Mouse (Mus musculus) cerebellum, adult 18-20 months (tissue): Measurements from ENCODE around the gene Slc19a1.

Source experiments
- DNase-seq, 2 experiments: peaks; one replicate each; pipeline ENCODE4 v3.0.0; 2021

Gene Slc19a1

DNA sequence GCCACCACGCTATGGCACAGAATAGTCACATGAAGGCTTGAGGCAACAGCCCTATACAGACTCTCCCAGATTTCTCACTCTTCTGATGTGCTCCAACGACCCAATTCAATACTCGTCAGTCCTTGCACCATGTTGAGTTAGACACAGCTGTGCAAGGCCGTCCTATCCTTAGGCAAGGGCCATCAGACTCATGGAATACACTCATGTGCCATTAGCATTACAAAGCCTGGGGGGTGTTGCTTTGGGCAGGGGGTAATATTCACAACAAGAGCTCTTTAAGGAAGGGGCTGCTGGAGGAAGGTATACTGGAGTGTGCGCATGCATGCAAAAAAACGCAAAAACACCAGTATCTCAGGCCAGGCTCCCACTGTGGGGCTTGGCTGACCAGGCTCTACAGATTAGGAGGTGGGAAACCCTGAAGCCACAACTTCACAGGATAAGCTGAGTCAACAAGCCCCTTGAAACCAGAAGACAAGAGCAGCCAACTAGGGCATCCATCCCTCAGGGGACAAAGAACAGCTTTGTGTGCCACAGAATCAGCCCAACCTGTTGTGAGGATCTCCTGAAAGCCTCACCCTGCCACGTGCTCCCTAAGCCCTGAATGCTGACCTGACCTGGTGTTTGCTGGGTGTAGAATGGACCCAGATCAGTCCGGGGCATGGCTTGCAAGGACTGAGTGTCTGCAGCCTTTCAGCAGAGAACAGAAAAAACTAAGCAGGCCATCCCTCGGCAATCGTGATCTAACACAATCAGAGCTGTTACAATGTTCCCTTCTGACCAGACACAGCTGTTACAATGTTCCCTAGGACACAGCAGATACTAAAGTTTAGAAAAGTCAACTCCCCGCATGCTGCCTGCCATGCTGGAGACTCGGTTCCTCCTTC is 65.2 kb downstream of the Slc19a1 start:
- DNase-seq, result no peak

DNA sequence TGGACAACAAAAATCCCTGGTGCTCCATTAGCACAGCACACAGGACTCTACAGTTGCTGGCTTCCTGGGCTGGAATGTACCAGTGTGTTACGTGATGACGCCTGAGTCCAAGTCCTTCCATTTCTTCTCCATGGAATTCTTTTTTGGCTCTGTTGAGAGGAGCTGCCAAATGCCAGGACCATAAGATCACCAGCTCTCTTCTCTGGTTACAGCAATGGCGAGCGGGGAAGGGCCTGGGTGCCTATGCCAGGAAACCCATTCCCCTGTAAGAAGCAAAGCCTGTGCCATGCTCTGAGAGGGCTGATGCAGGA is 65.8 kb downstream of the Slc19a1 start:
- no peak for DNase-seq

DNA sequence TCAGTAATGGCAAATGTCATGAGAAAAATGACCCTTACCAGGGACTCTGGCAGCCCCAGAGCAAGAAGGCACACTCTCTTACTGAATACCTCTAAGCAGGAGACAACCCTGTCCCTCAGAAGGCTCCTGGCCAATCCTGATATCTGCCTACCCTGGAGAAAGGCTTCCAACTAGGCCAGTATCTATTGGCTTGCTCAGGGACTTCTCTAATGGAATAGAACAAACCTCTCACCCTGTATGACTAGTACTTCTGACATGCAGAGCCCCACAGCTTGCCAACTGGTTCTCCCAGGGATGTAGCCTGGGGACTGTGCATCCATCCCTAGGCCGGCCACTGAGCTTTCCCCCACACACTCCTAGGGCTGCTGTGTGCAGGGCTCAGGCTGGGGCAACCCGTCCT is 66.6 kb downstream of the Slc19a1 start:
- DNase-seq, result no peak

DNA sequence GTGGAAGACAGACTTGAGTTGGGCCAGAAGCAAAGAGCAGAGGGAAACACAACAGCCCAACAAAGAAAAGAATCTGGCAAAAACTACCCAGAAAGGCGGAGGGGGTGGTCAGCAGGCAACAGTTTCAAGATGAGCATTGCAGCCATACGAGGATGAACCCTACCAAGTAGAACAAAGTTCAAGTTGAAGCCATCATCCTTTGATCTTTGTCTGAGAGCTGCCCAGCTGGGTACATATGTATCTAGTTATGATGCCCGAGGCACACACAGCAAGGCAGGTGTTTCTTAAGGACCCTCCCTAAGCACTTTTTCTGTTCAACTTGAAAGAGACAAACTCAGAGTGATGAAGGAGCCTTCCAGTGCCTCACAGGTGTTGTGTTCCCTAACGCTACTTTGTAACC is 67.7 kb downstream of the Slc19a1 start:
- DNase-seq, result no peak

DNA sequence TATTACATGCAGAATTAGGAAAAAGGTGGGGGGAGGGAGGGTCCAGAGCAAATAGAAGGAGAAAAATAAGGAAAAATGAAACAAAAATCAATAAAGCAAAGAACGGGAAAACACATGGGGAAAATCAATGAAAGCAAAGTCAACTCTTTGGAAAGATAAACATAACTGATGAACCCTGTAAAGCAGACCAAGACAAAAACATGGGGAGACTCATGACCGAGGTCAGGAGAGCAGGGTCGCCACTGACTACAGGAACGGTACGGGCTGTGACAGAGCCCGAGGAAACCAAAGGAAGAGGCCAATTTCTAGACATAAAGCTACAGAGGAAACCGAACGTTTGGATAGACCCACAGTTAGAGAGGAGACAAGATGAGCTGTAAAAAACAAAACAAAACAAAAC is 71.6 kb downstream of the Slc19a1 start:
- no peak for DNase-seq

DNA sequence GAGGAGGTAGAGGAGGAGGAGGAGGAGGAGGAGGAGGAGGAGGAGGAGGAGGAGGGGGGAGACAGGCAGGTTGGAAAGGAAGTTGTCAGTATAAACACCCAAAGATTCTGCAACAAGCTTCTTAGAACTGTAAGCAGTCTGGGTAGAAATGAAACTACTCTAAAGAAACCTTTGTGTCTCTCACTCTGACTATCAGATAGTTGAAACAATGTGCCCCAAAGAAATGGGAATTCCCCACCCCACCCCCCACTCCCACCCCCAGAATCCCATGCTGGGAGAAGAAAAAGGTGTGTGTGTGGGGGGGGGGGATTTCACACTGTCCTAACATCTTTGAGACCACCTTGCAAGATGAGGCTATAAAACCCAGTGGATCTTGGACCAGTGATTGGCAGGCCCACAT is 72.3 kb downstream of the Slc19a1 start:
- no peak for DNase-seq

DNA sequence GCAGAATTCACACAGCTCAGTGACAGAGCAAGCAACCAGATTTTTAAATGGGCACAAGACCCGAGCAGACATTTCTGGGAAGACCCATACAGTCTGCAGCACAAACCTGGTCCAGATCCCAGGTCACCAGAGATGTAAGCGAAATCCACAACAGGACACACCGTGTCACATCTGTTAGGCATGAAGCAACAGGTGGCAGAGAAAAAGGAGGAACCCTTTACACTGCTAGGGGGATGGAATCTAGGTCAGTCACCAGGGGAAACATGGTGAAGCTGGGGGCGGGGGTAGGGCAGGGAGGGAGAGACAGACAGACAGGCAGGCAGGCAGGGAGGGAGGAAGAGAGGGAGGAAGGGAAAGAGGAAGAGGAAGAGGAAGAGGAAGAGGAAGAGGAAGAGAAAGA is 76.1 kb downstream of the Slc19a1 start:
- DNase-seq, result no peak

DNA sequence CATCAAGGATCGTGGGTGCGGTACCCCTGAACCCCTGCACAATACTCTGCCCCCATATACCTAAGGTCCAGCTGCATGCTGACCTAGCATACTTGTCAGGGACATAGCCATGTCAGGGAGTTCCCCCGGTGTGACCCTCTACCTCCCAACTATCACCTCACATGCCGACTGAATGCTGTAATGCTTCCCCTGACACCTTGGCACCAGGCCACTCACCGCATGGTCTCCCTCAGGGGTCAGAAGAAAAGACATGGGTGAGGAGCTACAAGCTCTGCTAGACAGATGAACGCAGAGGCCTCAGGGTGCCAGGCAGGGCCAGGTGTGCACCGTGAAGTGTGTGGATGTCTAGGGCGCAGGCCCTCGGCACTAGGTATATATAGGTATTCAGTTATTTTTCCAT is 78.0 kb downstream of the Slc19a1 start:
- no peak for DNase-seq
